Mouse (Mus musculus): ENCODE results near the gene Vmn2r26. TPM values are rescaled to one million over a fixed set of nuclear protein-coding genes. Genes with fewer than 3 reads are reported as not detected.
"Not testable (repeated sequence)": the region's sequence is repeated elsewhere in the genome, so short reads cannot be mapped to it uniquely, and the experiment has no call there.

Gene Vmn2r26
- total RNA-seq (2021) (under 1 TPM in 1 of 2 experiments, not detected in 1; 0.03 TPM), polyA plus RNA-seq (2012; rRNA removed) (not detected in 2 replicates)
- long read RNA-seq: 0 reads

GRCm38 (mm10) chr6:124024268-124024667, at the start of gene Vmn2r26:
Gene Vmn2r26 (plus strand): TSS chr6:124024568.
- not testable (repeated sequence) for DNase-seq

DNA sequence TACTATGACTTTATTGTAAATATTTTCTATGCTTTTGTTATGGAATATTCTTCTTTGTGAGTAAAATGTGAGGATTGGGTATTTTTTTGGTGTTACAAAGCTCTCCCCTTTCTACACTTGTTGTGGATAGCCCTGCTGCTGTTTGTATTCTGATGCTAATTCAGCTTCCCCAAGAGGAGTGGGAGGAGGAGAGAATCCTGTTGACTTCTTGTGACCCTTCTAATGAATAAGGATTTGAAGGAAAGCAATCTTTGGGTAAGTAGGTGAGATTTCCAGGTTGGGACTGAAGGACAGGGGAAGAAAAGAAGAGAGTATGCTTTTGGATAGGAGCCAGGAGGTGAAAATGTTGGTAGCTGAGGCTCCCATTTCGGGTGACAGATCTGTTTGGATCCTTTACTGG, 3.5 kb upstream of the Vmn2r26 start:
- no peak for DNase-seq

- no peak for DNase-seq
Observed at GRCm38 (mm10) chr6:124048388-124048787, 24.0 kb downstream of the Vmn2r26 start.

GRCm38 (mm10) chr6:124053611-124054010, 29.2 kb downstream of the Vmn2r26 start:
- not testable (repeated sequence) for DNase-seq

- no peak for DNase-seq
Observed at GRCm38 (mm10) chr6:124102334-124102733, 78.0 kb downstream of the Vmn2r26 start.

Other genes starting within 250 kb of the Vmn2r26 start
- not detected for gene Vmn2r24, start 245.7 kb upstream of the Vmn2r26 start, total RNA-seq (2021)
- gene Vmn2r24, start 245.7 kb upstream of the Vmn2r26 start, polyA plus RNA-seq (2012; rRNA removed): not detected in 2 replicates
- gene Vmn2r25, start 171.1 kb upstream of the Vmn2r26 start, total RNA-seq (2021): not detected
- not detected in 2 replicates for gene Vmn2r25, start 171.1 kb upstream of the Vmn2r26 start, polyA plus RNA-seq (2012; rRNA removed)
- not detected for gene Vmn2r27, start 207.3 kb downstream of the Vmn2r26 start, total RNA-seq (2021)
- gene Vmn2r27, start 207.3 kb downstream of the Vmn2r26 start, polyA plus RNA-seq (2012; rRNA removed): not detected in 2 replicates

Data from adrenal gland, adult 2 months (tissue).